Mouse (Mus musculus) left cerebral cortex, postnatal 36 days (tissue): ENCODE measurements around the gene Polr1b. TPM values are rescaled to one million over a fixed set of nuclear protein-coding genes. Genes with fewer than 3 reads are reported as not detected.

Source experiments
- DNase-seq, 2 experiments: peaks; one replicate each; pipeline ENCODE4 v3.0.0; 2021 to 2022; ENCODE audit warnings: low spot score in 2 of 2, mixed read lengths in 1 of 2
- intact Hi-C: fragments of 180-260 bp; cut with DNase I; formaldehyde crosslinking; loops from one replicate; pipeline ENCODE4 v1.15.1; 2025
- total RNA-seq, 2 experiments: library from RNA; stranded (reverse); gene quantifications; 2 replicates each; pipeline ENCODE4 v1.2.3; 2021

Gene Polr1b
- total RNA-seq, result 10 to 100 TPM; 19.8 to 25.9 TPM

DNA sequence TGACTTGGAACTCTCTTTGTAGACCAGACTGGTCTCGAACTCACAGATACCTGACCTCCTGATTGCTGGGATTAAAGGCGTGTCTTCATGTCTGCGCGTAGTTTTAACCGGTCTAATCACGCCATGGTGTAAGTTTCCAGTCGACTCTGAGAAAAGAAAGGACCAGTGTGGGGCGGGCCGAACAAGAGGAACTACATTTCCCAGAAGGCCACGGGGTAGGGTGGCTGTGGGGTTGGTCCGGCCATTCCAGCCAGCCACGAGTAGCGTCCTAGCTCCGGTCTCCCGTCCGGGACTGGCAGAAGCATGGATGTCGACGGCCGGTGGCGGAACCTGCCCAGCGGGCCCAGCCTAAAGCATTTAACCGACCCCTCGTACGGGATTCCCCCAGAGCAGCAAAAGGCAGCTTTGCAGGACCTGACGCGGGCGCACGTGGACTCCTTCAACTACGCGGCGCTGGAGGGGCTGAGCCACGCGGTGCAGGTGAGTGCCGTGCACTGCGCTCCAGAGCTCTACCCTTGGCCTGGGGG is at the start of gene Polr1b:
TSS of gene Polr1b (plus strand) at position 212 of the 527 bp plus-strand sequence.
- intact Hi-C loops, result loop anchor here (1.0 kb wide), 1 partner anchor 28 kb away; the partner anchor contains the start of gene Chchd5
- DNase-seq, result peak; percentile 89 to 93

DNA sequence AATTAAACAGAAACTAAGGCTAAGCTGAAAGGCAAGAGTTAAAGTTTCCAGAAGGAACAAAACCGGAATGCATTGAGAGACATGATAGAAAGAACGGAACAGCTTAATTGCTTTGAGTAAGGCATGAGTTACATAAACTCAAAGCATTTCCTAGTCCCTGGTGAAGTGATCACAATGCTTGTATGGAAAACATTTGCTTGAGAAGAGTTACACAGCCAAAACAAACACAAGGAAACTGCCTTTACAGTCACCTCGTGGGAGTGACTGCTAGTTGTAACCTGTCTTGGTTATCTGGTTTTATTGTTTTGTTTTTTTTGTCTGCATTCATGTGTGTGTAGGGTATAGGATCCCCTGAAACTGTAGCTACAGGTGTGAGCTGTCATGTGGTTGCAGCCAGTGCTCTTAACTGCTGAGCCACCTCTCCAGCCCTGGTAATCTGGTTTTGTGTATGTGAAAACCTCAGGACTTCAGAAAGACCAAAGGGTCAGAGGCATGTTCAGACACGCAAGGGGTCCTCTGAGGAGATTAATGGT is 48.3 kb upstream of the Polr1b start:
- DNase-seq, result no peak
- intact Hi-C loops, result no loop called here

DNA sequence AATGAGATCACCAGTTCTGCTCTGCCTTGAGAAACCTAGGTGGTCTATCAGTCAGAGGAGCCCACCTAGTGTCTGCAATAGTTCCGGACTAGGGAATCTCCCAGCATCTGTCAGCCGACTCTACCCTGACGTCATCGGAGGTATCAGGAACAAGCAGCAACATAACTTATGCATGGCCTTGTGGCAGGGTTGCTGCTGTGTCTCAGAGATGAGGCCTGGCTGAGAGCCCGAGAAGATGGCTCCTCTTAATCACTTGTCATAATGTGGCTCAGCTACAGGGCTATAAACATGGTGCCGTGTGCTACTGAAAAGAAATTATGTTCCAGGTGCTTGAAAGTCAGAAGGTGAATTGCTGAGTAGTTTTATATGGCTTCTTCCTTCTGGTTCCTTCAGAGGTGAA is 45.1 kb upstream of the Polr1b start:
- no peak for DNase-seq
- intact Hi-C loops, result no loop called here

DNA sequence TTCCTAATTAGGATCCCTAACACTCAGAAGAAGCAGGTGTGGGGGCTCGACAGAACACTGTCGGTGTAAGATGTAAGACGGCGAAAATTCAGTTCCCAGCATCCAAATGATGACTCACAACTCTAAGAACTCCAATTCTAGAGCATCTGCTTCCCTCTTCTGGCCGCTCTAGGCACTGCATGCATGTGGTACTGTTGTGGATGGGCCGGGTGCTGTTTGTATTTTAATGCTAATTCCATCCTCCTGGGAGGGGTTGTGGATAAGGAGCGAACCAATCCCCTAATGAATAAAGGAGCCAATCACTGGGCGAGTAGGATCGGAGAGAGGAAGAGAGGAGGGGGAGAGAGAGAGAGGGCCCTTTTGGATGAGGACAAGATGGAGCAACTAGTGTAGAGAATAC is 44.2 kb upstream of the Polr1b start:
- intact Hi-C loops, result no loop called here
- DNase-seq, result no peak

DNA sequence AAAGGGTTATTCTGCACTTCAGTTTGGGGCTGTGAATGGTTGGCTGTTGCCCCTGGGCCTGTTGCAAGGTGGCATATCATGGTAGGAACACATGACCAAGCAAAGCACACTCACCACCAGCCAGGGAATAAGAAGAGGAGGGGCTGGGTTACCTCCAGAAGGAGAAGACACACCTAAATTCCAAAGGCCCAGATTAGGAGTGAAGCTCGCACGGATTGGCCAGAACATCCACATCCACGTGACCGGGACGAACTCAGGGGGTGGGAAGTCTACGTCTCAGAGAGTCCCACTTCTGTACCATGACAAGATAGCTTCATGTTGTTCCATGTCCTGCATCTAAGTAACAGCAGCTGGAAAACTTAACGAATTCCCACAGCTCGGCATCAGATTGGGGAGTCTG is 43.5 kb upstream of the Polr1b start:
- intact Hi-C loops, result no loop called here
- no peak for DNase-seq

DNA sequence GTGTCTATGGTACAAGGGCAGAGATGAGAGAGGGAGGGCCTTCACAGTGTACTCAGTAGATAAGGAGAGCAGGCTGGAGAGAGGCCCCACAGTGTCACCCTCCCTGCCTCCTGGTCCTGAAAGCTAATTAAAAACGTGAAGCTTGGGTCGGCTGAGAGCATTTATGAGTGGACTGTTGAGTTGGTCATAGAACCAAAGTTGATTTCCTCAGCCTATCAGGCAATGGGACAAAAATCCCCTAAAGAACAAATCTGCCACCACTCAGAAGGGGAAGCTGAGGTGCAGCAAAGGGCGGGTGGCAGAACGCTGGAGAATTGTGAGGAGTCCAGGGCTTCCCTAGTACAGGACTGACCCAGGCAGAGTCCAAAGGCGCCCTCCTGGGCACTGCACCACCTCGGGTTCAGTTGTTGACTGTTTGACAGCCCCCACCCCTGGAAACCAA is 42.9 kb upstream of the Polr1b start:
- intact Hi-C loops, result no loop called here
- DNase-seq, result no peak

DNA sequence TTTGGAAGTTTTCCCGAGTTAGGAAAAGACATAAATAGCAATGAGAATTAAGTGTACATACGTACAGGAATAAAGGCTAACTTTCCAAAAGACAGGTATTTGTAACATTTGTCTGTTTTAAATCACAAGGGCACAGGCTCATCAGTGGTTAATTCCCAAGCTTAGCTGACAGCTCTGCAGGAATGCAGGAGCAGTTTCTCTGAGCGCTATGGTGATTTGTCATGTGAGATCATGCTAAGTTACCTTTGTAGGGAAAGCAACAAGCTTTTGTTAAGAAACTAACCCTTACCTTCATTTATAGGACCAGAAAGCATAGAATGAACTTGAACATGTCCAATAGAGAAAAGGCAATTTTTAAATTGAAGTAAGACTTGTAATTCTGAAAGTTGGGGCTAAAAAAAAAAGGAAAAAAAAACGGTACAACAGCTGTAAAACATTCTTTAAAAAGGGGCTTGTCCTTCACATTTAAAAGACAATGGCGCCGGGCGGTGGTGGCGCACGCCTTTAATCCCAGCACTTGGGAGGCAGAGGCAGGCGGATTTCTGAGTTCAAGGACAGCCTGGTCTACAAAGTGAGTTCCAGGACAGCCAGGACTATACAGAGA is 39.2 kb upstream of the Polr1b start:
- DNase-seq, result no peak
- intact Hi-C loops, result loop anchor here (10.0 kb wide), 1 partner anchor 117 kb away; the partner anchor contains the start of gene Zc3h8

DNA sequence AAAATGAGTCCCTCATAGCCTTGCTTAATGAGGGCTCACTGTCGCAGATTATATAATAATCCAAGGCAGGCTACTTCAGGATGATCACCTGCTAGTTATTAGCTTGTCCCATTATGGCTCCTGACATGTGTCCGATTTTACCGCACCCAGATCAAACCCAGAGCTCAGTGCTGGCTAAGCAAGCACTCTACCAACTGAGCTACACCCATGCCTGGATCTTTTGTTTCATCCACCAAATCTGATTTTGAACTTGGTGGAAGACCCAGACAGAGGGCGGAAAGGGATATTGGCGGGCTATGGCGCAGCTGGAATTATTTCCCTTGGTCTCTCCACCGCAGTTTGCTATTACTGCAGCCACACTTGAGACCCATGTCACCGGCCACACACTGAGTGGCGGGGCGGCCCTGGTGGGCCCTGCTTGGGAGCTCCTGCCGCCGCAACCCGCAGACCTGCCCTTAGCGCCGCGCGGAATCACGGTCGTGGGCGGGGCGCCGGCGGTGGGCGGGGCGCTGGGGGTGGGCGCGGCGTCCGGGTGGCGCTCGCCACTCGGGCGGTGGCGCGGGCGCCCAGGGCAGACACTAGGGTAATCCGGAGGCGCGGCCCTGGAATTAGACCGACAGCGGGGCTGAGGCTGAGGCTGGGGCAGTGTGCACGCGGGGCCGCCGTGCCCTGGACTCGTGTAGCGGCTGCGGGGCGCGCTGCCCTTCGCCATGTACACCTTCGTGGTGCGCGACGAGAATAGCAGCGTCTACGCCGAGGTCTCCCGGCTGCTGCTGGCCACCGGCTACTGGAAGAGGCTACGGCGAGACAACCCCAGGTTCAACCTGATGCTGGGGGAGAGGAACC is 35.1 kb upstream of the Polr1b start, which contains the start of gene Ttl:
TSS of gene Ttl (plus strand) at position 506 of the 846 bp plus-strand sequence.
- intact Hi-C loops, result loop anchor here (5.0 to 10.0 kb wide), 2 partner anchors 98 to 121 kb away; partner anchors contain the start of genes Gm10762, Zc3h6 and Zc3h8
- peak; percentile 76 to 83 for DNase-seq

DNA sequence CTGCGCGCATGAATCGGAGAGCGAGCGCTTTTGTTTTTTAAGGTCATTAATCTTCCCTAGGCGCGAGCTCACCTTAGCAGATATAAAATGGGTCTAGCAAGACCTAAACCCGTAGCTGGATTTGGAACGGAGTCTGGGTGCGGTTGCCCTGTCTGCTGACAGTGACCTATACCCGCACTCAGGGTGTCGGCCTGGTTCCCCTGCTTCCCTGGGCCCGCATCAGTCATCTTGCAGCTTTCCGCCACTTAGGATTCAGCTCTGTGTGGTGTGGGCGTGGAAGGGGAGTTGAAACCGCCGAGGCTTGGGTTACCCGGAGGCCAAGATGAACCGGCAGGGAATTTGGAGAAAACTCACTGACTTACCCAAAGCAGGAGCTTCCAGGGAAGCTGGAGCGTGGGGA is 34.5 kb upstream of the Polr1b start:
- peak; percentile 55 to 61 for DNase-seq
- intact Hi-C loops, result loop anchor here (5.0 to 10.0 kb wide), 2 partner anchors 99 to 122 kb away; partner anchors contain the start of genes Gm10762, Zc3h6 and Zc3h8

DNA sequence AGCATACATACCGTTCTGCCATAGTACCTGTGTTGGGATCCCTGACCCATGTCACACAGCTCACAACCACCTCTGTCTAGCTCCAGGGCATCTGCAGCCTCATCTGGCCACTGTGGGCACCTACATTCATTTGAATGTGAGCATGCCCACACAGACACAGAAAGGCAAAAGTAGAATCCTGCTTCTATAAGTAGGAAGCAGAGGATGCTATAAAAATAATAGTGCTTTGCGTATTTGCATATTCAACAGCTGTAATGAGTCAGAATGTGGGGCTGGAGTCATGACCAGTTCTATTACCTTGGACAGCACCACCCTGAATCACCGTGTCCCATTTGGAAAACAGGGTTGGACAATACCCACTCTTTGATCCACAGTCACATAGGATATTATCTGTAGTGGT is 30.5 kb upstream of the Polr1b start:
- DNase-seq, result no peak
- intact Hi-C loops, result no loop called here

DNA sequence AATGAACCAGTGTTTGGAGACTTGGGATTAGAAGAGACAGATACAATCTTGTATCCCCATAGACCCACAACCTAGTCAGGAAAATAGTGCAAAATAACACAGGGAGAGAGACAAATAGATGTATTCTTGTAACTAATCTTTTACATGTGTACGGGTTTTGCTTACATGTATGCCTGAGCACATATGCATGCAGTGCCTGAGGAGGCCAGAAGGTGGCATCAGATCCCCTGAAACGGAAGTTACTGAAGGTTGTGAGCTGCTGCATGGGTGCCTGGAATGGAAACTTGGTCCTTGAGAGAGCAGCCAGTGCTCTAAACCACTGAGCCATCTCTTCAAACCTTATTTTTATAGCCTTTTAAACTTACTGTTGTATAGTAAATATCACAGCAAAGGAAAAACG is 22.5 kb upstream of the Polr1b start:
- intact Hi-C loops, result no loop called here

DNA sequence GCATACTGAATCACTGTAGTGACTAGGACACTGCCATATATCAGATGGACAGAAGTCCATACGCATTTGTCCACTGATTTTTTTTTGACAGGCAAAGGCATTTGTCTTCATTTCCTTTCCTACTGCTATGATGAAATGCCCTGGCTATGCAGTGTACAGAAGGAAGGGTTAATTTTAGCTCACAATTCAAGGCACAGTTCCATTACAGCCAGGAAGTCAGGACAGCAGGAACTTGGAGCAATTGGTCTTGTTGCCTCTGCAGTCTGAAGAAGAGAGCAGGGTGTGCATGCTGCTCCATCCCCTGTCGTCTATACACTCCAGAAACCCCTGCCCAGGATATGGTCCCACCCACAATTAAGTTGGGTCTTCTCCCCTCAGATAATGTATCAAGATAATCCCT is 21.6 kb upstream of the Polr1b start:
- no peak for DNase-seq
- intact Hi-C loops, result no loop called here

More for the DNA sequence above, 22.5 kb upstream of the Polr1b start:
- DNase-seq, result no peak

DNA sequence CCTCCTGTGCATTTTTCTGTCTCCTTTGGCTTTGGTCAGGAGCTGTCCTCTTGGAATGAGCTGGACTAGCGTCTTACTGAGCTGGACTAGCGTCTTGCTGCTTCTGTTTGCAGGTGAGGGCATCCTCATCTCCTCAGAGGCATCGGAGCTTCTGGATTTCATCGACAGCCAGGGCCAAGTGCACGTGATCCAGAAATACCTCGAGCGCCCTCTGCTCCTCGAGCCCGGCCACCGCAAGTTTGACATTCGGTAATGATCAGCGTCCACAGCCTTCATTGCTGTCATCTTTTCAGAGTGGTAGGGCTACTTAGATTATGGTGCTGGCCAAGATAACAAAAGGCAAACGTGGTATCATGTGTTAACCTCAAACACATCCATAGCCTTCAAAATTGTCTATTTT is 19.7 kb upstream of the Polr1b start:
- no peak for DNase-seq
- intact Hi-C loops, result loop anchor here (5.0 kb wide), 1 partner anchor 134 kb away; no protein-coding TSS in a partner anchor

DNA sequence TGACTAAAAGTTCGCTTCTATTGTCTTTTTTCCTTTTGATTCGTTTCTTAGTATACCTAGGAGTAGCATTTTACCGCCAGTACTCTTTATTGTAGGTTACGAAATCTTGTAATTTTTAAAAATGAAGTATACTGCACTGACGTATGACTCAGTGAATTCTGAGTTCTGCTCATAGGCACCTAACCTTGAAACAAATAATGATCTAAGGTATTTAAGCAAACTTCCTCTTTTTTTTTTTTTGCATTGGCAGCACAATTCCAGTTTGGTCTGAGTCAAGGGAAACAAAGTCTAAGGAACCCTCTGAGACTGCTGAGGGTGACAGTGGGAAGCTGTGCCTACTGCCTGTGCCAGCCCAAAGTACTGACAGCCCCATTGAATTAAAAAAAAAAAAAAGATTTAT is 17.3 kb upstream of the Polr1b start:
- intact Hi-C loops, result loop anchor here (5.0 kb wide), 1 partner anchor 136 kb away; no protein-coding TSS in a partner anchor
- no peak for DNase-seq

DNA sequence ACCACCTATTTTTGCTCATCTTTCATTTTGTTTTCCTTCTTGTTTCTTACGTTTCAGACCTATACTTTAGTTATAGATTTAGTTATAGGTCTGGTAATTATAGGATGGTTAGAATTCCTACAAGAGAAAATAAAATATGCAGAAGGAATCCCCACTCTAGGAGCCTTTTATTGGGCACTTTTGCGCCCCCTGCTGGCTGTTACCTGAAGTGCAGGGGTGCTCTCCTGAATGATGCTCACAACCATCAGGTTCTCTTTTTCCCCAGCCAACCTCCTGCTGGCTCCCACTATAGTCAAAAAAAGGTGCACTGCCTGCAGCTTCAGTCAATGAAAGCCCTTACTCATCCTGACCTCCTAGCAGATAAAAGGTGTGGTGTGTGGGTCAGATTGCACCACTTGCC is 15.8 kb upstream of the Polr1b start:
- intact Hi-C loops, result loop anchor here (5.0 kb wide), 1 partner anchor 138 kb away; no protein-coding TSS in a partner anchor
- no peak for DNase-seq

DNA sequence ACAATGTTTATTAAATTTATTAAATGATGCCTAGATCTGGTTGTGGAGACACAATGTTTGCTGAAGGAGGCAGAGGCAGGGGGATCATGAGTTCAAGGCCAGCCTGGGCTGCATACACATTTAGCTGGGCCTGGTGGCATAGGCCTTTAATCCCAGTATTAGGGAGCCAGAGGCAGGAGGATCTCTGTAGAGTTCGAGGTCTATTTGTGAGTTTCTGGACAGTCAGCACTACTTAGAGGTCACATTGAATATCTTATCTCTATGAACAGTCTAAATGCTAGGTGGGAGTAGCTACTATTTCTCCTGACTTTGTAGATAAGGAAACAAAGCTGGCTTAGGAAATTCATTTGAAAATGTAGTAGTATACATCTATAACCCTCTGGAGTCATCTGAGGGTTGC is 13.3 kb upstream of the Polr1b start:
- intact Hi-C loops, result no loop called here
- DNase-seq, result no peak

DNA sequence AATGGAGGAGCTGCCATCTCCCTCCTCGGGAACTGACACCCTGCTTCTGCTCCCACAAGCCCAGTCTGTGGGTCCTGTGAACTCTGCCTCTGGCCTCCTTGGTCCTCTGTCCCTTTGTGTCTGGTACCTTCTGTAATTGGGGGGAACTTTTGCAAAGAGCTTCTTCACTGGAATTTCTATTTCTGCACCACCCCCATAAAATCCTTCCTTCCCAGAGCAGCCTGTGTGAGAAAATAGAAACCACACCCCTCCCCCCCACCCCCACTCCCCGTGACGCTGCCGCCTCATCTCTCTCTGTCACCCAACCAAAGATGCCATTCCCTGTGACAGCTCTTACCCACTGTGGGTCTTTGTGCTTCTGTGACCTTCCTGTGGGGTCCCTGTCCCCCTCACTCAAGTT is 10.4 kb upstream of the Polr1b start:
- intact Hi-C loops, result loop anchor here (5.0 kb wide), 1 partner anchor 123 kb away; the partner anchor contains the start of genes Gm10762 and Zc3h6
- no peak for DNase-seq

DNA sequence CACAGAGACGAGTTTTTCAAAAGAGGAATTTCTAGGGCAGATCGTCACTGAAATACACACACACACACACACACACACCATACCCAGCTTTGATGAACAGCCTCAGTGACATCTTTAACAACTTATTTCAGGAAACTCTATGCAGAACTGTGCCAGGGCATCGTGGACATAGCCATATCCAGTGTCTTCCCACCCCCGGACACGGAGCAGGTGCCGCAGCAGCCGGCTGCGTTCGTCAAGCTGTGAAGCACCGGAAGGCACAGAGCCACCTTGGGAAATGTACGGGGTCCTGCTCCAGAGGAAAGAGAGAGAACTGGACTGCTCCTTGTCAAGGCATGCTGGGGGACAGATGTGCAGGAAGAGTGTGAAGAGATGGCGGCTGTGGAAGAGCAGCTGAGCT is 8.0 kb upstream of the Polr1b start:
- DNase-seq, result peak; percentile 48 to 60
- intact Hi-C loops, result loop anchor here (5.0 kb wide), 1 partner anchor 126 kb away; the partner anchor contains the start of genes Gm10762 and Zc3h6

DNA sequence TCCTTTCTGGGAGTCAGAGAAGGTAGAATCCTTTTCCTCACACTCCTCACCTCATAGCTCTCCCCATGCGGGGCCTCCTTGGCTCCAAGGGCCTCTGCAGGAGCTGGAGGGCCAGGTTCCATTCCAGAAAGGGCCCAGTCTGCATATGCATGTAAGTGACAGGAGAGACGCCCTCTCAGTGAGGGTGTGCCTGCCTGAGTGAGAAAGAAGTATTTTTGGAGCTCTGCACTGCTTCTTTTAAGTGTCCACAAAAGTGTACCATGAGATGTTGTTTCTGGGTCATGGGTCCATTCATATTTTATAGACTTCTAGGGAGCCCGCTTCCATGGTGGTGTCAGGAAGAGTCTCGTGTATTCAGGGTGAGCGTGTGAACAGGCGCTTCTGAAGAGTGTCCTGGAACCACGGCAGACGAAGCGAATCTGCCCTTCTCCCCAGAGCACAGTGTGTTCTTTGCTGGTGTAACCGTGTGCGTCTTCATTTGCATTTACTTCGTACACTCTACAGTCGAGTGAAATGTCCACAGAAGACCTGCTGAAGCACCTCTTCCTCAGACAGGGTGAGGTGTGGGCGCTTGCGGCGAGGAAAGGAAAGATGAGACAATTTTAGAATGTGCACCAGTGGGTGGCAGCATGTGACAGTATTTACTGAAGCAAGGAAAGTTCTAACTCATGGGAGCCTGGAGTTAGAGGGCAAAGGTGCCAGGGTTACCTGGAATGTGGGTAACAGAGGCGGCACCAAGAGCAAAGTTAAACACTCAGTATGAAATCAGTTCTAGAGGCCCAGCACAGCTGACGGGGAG is 6.7 kb upstream of the Polr1b start:
- peak; percentile 58 for DNase-seq
- intact Hi-C loops, result loop anchor here (5.0 kb wide), 1 partner anchor 127 kb away; the partner anchor contains the start of genes Gm10762 and Zc3h6
